Mouse (Mus musculus) hindbrain, embryonic 14.5 days (tissue): ENCODE measurements around the gene Accs. TPM values are rescaled to one million over a fixed set of nuclear protein-coding genes. Genes with fewer than 3 reads are reported as not detected.

Experiments
- ATAC-seq: fragments of 200-750 bp; cut with Nextera tagmentation; 2 replicates; pipeline ENCODE4 v1.8.0; 2017; ENCODE audit warnings: moderate number of reproducible peaks, mild to moderate bottlenecking, moderate TSS enrichment, moderate library complexity; ENCODE audit not compliant: low FRiP score
- DNase-seq: peaks from one replicate; pipeline ENCODE4 v3.0.0-alpha.2; 2015; ENCODE audit warnings: low spot score
- H3K27ac ChIP-seq: fragments of 300-500 bp; sonication (generic); 2 replicates; pipeline ENCODE4 v1.5.1; 2014; ENCODE audit warnings: mild to moderate bottlenecking, moderate library complexity
- H3K27me3 ChIP-seq: fragments of 300-500 bp; sonication (generic); 2 replicates; pipeline ENCODE4 v1.6.1; 2014; ENCODE audit warnings: mild to moderate bottlenecking, low read length, mixed read lengths; ENCODE audit not compliant: control insufficient read depth, insufficient read depth
- H3K36me3 ChIP-seq: fragments of 300-500 bp; sonication (generic); replicated peaks from 2 replicates; pipeline ENCODE4 v1.6.1; 2014; ENCODE audit not compliant: control insufficient read depth, insufficient read depth
- H3K4me1 ChIP-seq: fragments of 300-500 bp; sonication (generic); replicated peaks from 2 replicates; pipeline ENCODE4 v1.6.1; 2014; ENCODE audit warnings: antibody characterized with exemption, low read length, mixed read lengths; ENCODE audit not compliant: control insufficient read depth, insufficient read depth
- H3K4me2 ChIP-seq: fragments of 300-500 bp; sonication (generic); replicated peaks from 2 replicates; pipeline ENCODE4 v1.6.1; 2014; ENCODE audit warnings: mild to moderate bottlenecking, moderate library complexity
- H3K4me3 ChIP-seq: fragments of 300-500 bp; sonication (generic); replicated peaks from 2 replicates; pipeline ENCODE4 v1.5.1; 2014; ENCODE audit warnings: mild to moderate bottlenecking, low read length
- H3K9ac ChIP-seq: fragments of 300-500 bp; sonication (generic); 2 replicates; pipeline ENCODE4 v1.6.1; 2014
- H3K9me3 ChIP-seq: fragments of 300-500 bp; sonication (generic); 2 replicates; pipeline ENCODE4 v1.6.1; 2016; ENCODE audit warnings: low read length; ENCODE audit not compliant: control insufficient read depth
- WGBS: fragments of 180-500 bp; shearing (Covaris S2); extraction: QIAGEN DNeasy Blood & Tissue Kit; methylation state at CpG from one replicate; pipeline ENCODE4 v1.1.7; 2014; 5-methylcytosine and 5-hydroxymethylcytosine counted together
- polyA plus RNA-seq: library from polyadenylated mRNA; unstranded; fragments of >200 nt; fragmentation: Nextera tagmentation; extraction: Ambion mirVana; gene quantifications from 2 replicates; pipeline ENCODE4 v1.2.1, GENCODE M21; 2014

Accs gene
- polyA plus RNA-seq, 1 experiment from 2014 or later: 6.7 TPM

DNA sequence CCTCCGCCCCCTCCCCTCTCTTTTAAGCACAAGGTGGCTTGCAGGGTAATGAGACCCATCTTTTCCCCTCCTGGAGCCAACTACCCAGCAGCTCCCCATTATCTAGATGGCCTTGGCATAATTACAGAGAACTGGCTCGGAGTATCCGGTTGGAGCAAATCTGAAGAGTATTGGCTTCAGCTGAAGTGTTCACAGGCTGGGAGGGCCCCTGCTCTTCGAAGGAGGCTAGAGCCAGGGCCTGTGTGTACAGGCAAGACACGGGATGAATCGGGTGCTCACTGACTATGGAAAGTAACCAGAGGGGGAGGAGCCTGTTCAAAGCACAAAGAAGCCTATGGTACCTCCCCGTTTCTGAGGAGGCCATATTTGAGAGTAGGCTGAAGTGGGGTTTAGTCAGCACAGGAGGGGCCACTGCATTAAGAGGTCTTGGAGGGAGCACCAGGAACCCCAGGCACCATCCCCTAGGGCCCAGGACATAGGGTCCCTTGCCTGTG, 19.4 kb upstream of the Accs start, which contains the start of gene Accsl:
Gene Accsl, minus strand, starts transcription at position 51 of the 494 bp plus-strand sequence.
- Histone ChIP-seq H3K9ac (no peak within 1 kb of the TSS), H3K27me3 (no peaks in the 10 kb centered on the region), H3K9me3 (no peaks in the 10 kb centered on the region), H3K36me3 (no peaks in the 10 kb centered on the region), H3K27ac (no peak within 1 kb of the TSS), H3K4me1 (peaks cover 7% of the 10 kb centered on the region), H3K4me3 (no peak within 1 kb of the TSS), H3K4me2 (no peak within 1 kb of the TSS)
- ATAC-seq (no peak), DNase-seq (no peak)
- WGBS: 75% methylated on average over 7 of the region's 7 CpGs

DNA sequence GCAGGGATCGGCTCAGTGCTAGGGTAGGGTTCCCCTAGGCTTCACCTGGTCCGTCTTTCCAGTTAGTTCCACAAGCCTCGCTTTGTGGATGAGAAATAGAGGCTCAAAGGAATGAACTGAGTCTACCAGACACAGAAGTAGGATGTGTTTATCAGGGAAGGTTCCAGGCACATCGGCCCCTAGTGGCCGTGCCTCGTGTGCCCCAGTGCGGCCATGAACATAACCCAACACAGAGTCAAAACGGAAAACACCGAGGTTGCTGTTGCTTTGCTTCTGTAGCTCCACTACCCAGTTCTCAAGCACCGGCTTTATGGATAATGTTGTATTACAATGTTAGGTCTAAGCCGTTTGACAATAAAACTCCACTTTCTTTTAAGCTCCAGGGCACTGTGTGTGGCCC, 18.8 kb upstream of the Accs start:
- no peak overlapping the region for H3K4me2 ChIP-seq
- no peaks in the 10 kb centered on the region for H3K27me3 ChIP-seq
- no peak for ATAC-seq
- H3K4me3 ChIP-seq: no peak overlapping the region
- no peak overlapping the region for H3K27ac ChIP-seq
- no peaks in the 10 kb centered on the region for H3K9me3 ChIP-seq
- no peaks in the 10 kb centered on the region for H3K36me3 ChIP-seq
- peaks cover 1% of the 10 kb centered on the region; the same call in 1 of the 2 replicates for H3K4me1 ChIP-seq
- H3K9ac ChIP-seq: no peak overlapping the region
- no peak for DNase-seq
- 90% methylated on average over 11 of the region's 11 CpGs for WGBS

DNA sequence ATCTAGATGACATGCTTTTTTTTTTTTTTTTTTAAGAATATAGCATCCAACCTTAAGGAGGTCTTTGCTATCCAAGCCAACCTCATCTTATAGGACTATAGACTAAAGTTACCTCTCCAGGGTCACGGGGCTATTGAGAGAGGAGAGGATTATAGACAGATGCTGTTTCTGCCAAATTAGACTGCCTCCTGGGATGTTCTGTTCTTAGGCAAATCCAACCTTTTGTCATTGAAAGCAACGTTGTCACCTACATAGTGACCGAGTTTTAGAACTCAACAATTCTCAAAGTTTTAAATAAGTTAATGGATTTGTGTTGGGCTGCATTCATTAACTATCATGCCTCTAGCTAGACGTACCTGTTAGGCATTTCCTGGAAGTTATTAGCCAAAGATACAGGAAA, 13.5 kb upstream of the Accs start:
- H3K4me3 ChIP-seq: no peak overlapping the region
- no peaks in the 10 kb centered on the region for H3K36me3 ChIP-seq
- H3K27me3 ChIP-seq: no peaks in the 10 kb centered on the region
- no peak overlapping the region for H3K9ac ChIP-seq
- no peaks in the 10 kb centered on the region for H3K9me3 ChIP-seq
- DNase-seq: no peak
- WGBS: 74% methylated on average over 4 of the region's 4 CpGs
- no peaks in the 10 kb centered on the region for H3K4me1 ChIP-seq
- no peak overlapping the region for H3K4me2 ChIP-seq
- no peak for ATAC-seq
- no peak overlapping the region for H3K27ac ChIP-seq

DNA sequence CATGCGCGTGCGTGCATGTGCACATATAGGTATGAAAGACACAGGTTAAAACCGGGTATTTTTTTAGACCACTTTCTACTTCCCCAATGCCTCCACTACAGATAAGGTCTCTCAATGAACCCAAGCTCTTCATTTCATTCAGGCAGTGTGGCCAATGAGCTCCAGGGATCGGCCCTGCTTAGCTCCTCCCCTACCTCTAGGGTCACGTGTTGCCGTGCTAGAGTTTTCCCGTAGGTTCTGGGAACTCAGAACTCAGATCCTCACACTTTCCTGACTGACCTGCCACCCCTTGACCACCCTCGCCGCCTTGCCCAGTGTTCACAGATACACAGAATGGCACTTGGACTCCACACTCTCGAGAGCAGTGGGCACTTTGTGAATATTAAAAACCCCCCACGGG, 9.1 kb upstream of the Accs start:
- WGBS: 78% methylated on average over 12 of the region's 12 CpGs
- Histone ChIP-seq H3K4me2 (no peak overlapping the region), H3K36me3 (no peaks in the 10 kb centered on the region), H3K9me3 (no peaks in the 10 kb centered on the region), H3K4me1 (no peaks in the 10 kb centered on the region), H3K4me3 (no peak overlapping the region), H3K9ac (no peak overlapping the region), H3K27me3 (no peaks in the 10 kb centered on the region), H3K27ac (no peak overlapping the region)
- DNase-seq: no peak
- ATAC-seq: no peak

GRCm38 (mm10) chr2:93851303-93851702, 1.6 kb upstream of the Accs start:
- no peak for DNase-seq
- 84% methylated on average over 1 of the region's 1 CpGs for WGBS

GRCm38 (mm10) chr2:93850317-93850944, 688 bp upstream of the Accs start:
- Histone ChIP-seq H3K27ac (no peak overlapping the region), H3K9me3 (no peaks in the 10 kb centered on the region), H3K4me3 (peak overlapping the region; percentile 53; the same call in 1 of the 2 replicates), H3K4me1 (peaks cover 9% of the 10 kb centered on the region), H3K4me2 (peak overlapping the region; percentile 70), H3K9ac (no peak overlapping the region; the same call in 1 of the 2 replicates), H3K36me3 (no peaks in the 10 kb centered on the region), H3K27me3 (no peaks in the 10 kb centered on the region)
- no peak for ATAC-seq
- no peak for DNase-seq
- WGBS: 50% methylated on average over 13 of the region's 13 CpGs

More at GRCm38 (mm10) chr2:93851303-93851702, 1.6 kb upstream of the Accs start:
- no peak overlapping the region for H3K27ac ChIP-seq
- H3K36me3 ChIP-seq: no peaks in the 10 kb centered on the region
- no peak overlapping the region for H3K4me2 ChIP-seq
- no peak for ATAC-seq
- no peak overlapping the region for H3K9ac ChIP-seq
- H3K4me1 ChIP-seq: peaks cover 9% of the 10 kb centered on the region
- H3K4me3 ChIP-seq: no peak overlapping the region
- H3K27me3 ChIP-seq: no peaks in the 10 kb centered on the region
- no peaks in the 10 kb centered on the region for H3K9me3 ChIP-seq

- ATAC-seq: no peak
- Histone ChIP-seq H3K9me3 (no peaks in the 10 kb centered on the region), H3K4me3 (no peak overlapping the region), H3K27ac (no peak overlapping the region), H3K36me3 (peaks cover 62% of the 10 kb centered on the region), H3K9ac (no peak overlapping the region), H3K4me1 (no peaks in the 10 kb centered on the region), H3K4me2 (no peak overlapping the region), H3K27me3 (no peaks in the 10 kb centered on the region)
- 97% methylated on average over 3 of the region's 3 CpGs for WGBS
- no peak for DNase-seq
Observed at GRCm38 (mm10) chr2:93841349-93841748, 8.4 kb downstream of the Accs start.

GRCm38 (mm10) chr2:93840109-93840508, 9.6 kb downstream of the Accs start:
- DNase-seq: no peak
- Histone ChIP-seq H3K9me3 (no peaks in the 10 kb centered on the region), H3K4me3 (no peak overlapping the region), H3K9ac (no peak overlapping the region), H3K27ac (no peak overlapping the region), H3K27me3 (no peaks in the 10 kb centered on the region), H3K4me2 (no peak overlapping the region), H3K36me3 (peaks cover 62% of the 10 kb centered on the region), H3K4me1 (no peaks in the 10 kb centered on the region)
- WGBS: 66% methylated on average over 6 of the region's 6 CpGs
- no peak for ATAC-seq

DNA sequence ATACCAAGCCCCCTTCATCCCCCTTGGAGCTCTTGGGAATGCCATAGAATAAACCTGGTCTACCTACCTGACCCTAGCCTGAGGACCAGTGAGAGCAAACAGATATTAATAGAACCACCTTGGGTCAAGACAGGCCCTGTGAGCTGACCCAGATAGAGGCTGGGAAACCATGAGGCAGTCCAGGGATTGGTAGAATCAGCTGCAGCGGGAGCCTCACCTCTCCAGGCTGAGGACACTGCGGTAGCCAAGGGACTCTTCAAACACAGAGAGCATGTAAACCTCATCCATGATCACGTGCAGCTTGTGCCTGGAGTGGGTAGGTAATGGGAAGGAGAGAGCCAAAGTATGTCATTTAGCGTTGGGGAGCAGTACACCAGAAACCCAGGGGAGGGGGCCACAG, 10.8 kb downstream of the Accs start:
- no peak for DNase-seq
- peaks cover 54% of the 10 kb centered on the region for H3K36me3 ChIP-seq
- 95% methylated on average over 4 of the region's 4 CpGs for WGBS

More for the DNA sequence above, 10.8 kb downstream of the Accs start:
- Histone ChIP-seq H3K9me3 (no peaks in the 10 kb centered on the region), H3K4me2 (no peak overlapping the region), H3K27me3 (no peaks in the 10 kb centered on the region), H3K4me3 (no peak overlapping the region), H3K9ac (no peak overlapping the region), H3K27ac (no peak overlapping the region), H3K4me1 (no peaks in the 10 kb centered on the region)
- ATAC-seq: no peak
